10 mouse cellular contexts compared by ENCODE assay signal in genomic region chr16:23989209-23990160, GRCm38 (mm10). TPM values are rescaled to one million over a fixed set of nuclear protein-coding genes. Genes with fewer than 3 reads are reported as not detected.
DNase-seq lines count a peak whose midpoint lies in the region; ATAC-seq lines count a peak whose summit lies in the region.
"Had no signal": no experiment of that assay in that cellular context is flagged by ENCODE, and none has a peak within 500 bp of the region (broad histone marks: within the 10 kb centered on the region; RNA-seq: fewer than 3 reads in every experiment).

No protein-coding gene starts in this region.

- DNase-seq in adrenal gland, postnatal 14 days, result peak; percentile 69
- DNase-seq in adrenal gland, adult 18-20 months (ENCODE audit: low spot score in 2 of 2), result no peak
- peak; percentile 55 for DNase-seq in CD4-positive helper T cell, adult 2 months (ENCODE audit: low read depth, low spot score)
- DNase-seq in embryo, embryonic 9.5 days (ENCODE audit: extremely low spot score), result peak; percentile 46
- peak; percentile 73 to 76 for DNase-seq in heart, postnatal 10 days
- peak; percentile 52 to 63 for DNase-seq in layer of hippocampus, postnatal 10 days (ENCODE audit: low spot score in 2 of 2)
- peak; percentile 49 for DNase-seq in naive thymus-derived CD4-positive, alpha-beta T cell, adult 2 months (ENCODE audit: low read depth)

- ATAC-seq in inflammation-experienced regulatory T-cells, adult 6 months, result no peak

- intact Hi-C loops in heart, postnatal 10 days (cut with DNase I), result loop anchor here (5.0 to 10.0 kb wide), 7 partner anchors 195 to 745 kb away; no protein-coding TSS in a partner anchor

RNA-seq across cellular contexts. Expression of gene Bcl6, which starts 0.8 kb away (rescaled TPM):
- total RNA-seq in adrenal gland, postnatal 14 days (2021), result 48.4 and 72.0 TPM in 2 replicates
- total RNA-seq in adrenal gland, adult 18-20 months (2021), result 10 to 100 TPM; 43.5 to 54.8 TPM
- total RNA-seq in heart, postnatal 10 days (2021), result 1 to 10 TPM; 4.8 to 9.4 TPM
- 10 to 100 TPM; 31.9 to 36.6 TPM for total RNA-seq in layer of hippocampus, postnatal 10 days (2021)
- 10 to 100 TPM in 2 of 3 experiments, 1 to 10 TPM in 1; 8.4 to 28.5 (median 10.2) TPM for polyA plus RNA-seq in inflammation-experienced regulatory T-cells, adult 6 months (2017; shearing (Covaris generic))
- polyA plus RNA-seq: G1E had no signal

RNA-seq across cellular contexts. Expression of gene Gm37419, which starts 1.2 kb away (rescaled TPM):
- not detected in 2 replicates for total RNA-seq in adrenal gland, postnatal 14 days (2021)
- total RNA-seq in adrenal gland, adult 18-20 months (2021), result not detected
- not detected for total RNA-seq in heart, postnatal 10 days (2021)
- total RNA-seq in layer of hippocampus, postnatal 10 days (2021), result not detected
- not detected for polyA plus RNA-seq in inflammation-experienced regulatory T-cells, adult 6 months (2017; shearing (Covaris generic))
- total RNA-seq: G1E; left cerebral cortex, adult 18-20 months had no signal
- polyA plus RNA-seq: G1E had no signal

RNA-seq across cellular contexts. Expression of gene Rtp2, which starts 57.3 kb away (rescaled TPM):
- total RNA-seq in adrenal gland, postnatal 14 days (2021), result not detected in 2 replicates
- not detected for total RNA-seq in adrenal gland, adult 18-20 months (2021)
- not detected for total RNA-seq in heart, postnatal 10 days (2021)
- 1 to 10 TPM in 1 of 2 experiments, under 1 TPM in 1; 0.82 to 1.1 TPM for total RNA-seq in layer of hippocampus, postnatal 10 days (2021)
- not detected for polyA plus RNA-seq in inflammation-experienced regulatory T-cells, adult 6 months (2017; shearing (Covaris generic))
- total RNA-seq: G1E had no signal
- polyA plus RNA-seq: G1E had no signal

Comparison
In these comparisons a context has a peak if more than half of its experiments do, and no peak if none do; other contexts are left out.
1. DNase-seq: peak in adrenal gland, postnatal 14 days (single experiment), CD4-positive helper T cell, adult 2 months (single experiment), embryo, embryonic 9.5 days (single experiment), heart, postnatal 10 days (2 of 2), layer of hippocampus, postnatal 10 days (2 of 2) and naive thymus-derived CD4-positive, alpha-beta T cell, adult 2 months (single experiment); none in adrenal gland, adult 18-20 months (0 of 2).